Mouse (Mus musculus) forebrain, embryonic 11.5 days (tissue): ENCODE measurements around the gene 4930467E23Rik. TPM values are rescaled to one million over a fixed set of nuclear protein-coding genes. Genes with fewer than 3 reads are reported as not detected.
"Not testable (repeated sequence)": the region's sequence is repeated elsewhere in the genome, so short reads cannot be mapped to it uniquely, and the experiment has no call there.

Experiments
- ATAC-seq: fragments of 200-750 bp; cut with Nextera tagmentation; replicated peaks from 2 replicates; pipeline ENCODE4 v1.8.0; 2017; ENCODE audit warnings: moderate TSS enrichment; ENCODE audit not compliant: low FRiP score
- DNase-seq: peaks from one replicate; pipeline ENCODE4 v3.0.0-alpha.2; 2017; ENCODE audit warnings: low spot score
- H3K27ac ChIP-seq: fragments of 300-500 bp; sonication (generic); 2 replicates; pipeline ENCODE4 v1.5.1; 2014; ENCODE audit warnings: low read depth, low read length
- H3K27me3 ChIP-seq: fragments of 300-500 bp; sonication (generic); 2 replicates; pipeline ENCODE4 v1.6.1; 2014; ENCODE audit warnings: mild to moderate bottlenecking, low read length, mixed read lengths; ENCODE audit not compliant: control insufficient read depth, insufficient read depth
- H3K36me3 ChIP-seq: fragments of 300-500 bp; sonication (generic); 2 replicates; pipeline ENCODE4 v1.6.1; 2014; ENCODE audit warnings: mild to moderate bottlenecking, low read length, moderate library complexity, mixed read lengths; ENCODE audit not compliant: control insufficient read depth, insufficient read depth
- H3K4me1 ChIP-seq: fragments of 300-500 bp; sonication (generic); replicated peaks from 2 replicates; pipeline ENCODE4 v1.6.1; 2014; ENCODE audit warnings: low read length, mixed read lengths; ENCODE audit not compliant: control insufficient read depth, insufficient read depth
- H3K4me2 ChIP-seq: fragments of 300-500 bp; sonication (generic); 2 replicates; pipeline ENCODE4 v1.6.1; 2014; ENCODE audit warnings: low read depth, mild to moderate bottlenecking, low read length, moderate library complexity, mixed read lengths; ENCODE audit not compliant: severe bottlenecking
- H3K4me3 ChIP-seq: fragments of 300-500 bp; sonication (generic); 2 replicates; pipeline ENCODE4 v1.5.1; 2014; ENCODE audit warnings: low read depth, low read length
- H3K9ac ChIP-seq: fragments of 300-500 bp; sonication (generic); 2 replicates; pipeline ENCODE4 v1.6.1; 2014; ENCODE audit warnings: low read length
- H3K9me3 ChIP-seq: fragments of 300-500 bp; sonication (generic); 2 replicates; pipeline ENCODE4 v1.6.1; 2016; ENCODE audit warnings: low read length, mixed read lengths; ENCODE audit not compliant: control insufficient read depth
- WGBS: fragments of 180-500 bp; shearing (Covaris S2); extraction: QIAGEN DNeasy Blood & Tissue Kit; methylation state at CpG from one replicate; pipeline ENCODE4 v1.1.7; 2014; 5-methylcytosine and 5-hydroxymethylcytosine counted together
- polyA plus RNA-seq: library from polyadenylated mRNA; unstranded; fragments of >200 nt; fragmentation: Nextera tagmentation; extraction: Ambion mirVana; gene quantifications from 2 replicates; pipeline ENCODE4 v1.2.1, GENCODE M21; 2014

4930467E23Rik gene
- polyA plus RNA-seq, 1 experiment from 2014 or later = not detected

GRCm38 (mm10) chr8:19782736-19783135, 53.4 kb downstream of the 4930467E23Rik start:
- WGBS = 78% methylated on average over 3 of the region's 3 CpGs
- not testable (repeated sequence) for H3K4me1 ChIP-seq, H3K27me3 ChIP-seq, H3K4me3 ChIP-seq, H3K4me2 ChIP-seq, H3K27ac ChIP-seq, H3K9ac ChIP-seq, H3K36me3 ChIP-seq, DNase-seq, H3K9me3 ChIP-seq, ATAC-seq

- H3K9me3 ChIP-seq, H3K4me3 ChIP-seq, H3K4me2 ChIP-seq, H3K36me3 ChIP-seq, DNase-seq, H3K9ac ChIP-seq, ATAC-seq, H3K4me1 ChIP-seq, H3K27me3 ChIP-seq, H3K27ac ChIP-seq: not testable (repeated sequence)
- WGBS = no CpG with 5 or more reads among the region's 5 CpGs
Measured at GRCm38 (mm10) chr8:19783860-19784259, 54.5 kb downstream of the 4930467E23Rik start.

- peak; percentile 100 for ATAC-seq
- H3K27ac ChIP-seq = not testable (repeated sequence)
- peak overlapping the region; percentile 45 for H3K4me3 ChIP-seq
Measured at GRCm38 (mm10) chr8:19784554-19785364, 55.4 kb downstream of the 4930467E23Rik start.

DNA sequence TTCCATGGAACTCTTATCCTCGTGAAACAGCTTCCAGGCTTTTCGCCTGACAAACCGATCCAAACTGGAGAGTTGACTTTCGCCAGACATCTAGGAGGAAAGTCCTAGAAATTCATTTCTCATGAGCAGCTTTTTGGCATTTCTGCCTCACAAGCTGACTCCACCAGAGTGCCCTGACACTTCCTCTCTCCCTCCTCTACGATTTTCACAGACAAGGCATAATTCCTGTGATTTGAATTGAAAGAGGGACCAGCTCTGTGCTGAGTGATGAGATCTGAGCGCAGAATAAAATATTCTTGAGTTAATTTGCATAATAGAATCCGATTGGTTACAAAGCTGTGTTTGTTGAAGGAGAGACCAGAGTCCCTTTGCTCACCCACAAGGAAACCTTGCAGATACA, 63.3 kb downstream of the 4930467E23Rik start:
- H3K27ac ChIP-seq, H3K4me1 ChIP-seq, DNase-seq, ATAC-seq, H3K4me2 ChIP-seq, H3K4me3 ChIP-seq, H3K36me3 ChIP-seq, H3K9me3 ChIP-seq, H3K9ac ChIP-seq, H3K27me3 ChIP-seq: not testable (repeated sequence)
- 85% methylated on average over 7 of the region's 7 CpGs for WGBS

More at GRCm38 (mm10) chr8:19784554-19785364, 55.4 kb downstream of the 4930467E23Rik start:
- Histone ChIP-seq H3K9ac (peak overlapping the region; percentile 71), H3K4me2 (peak overlapping the region; percentile 40; the same call in 1 of the 2 replicates)
- not testable (repeated sequence) for H3K4me1 ChIP-seq, H3K27me3 ChIP-seq, H3K9me3 ChIP-seq, H3K36me3 ChIP-seq
- WGBS = 16% methylated on average over 63 of the region's 71 CpGs
- peak; percentile 96 for DNase-seq

Other genes starting within 250 kb of the 4930467E23Rik start
- gene Defb7, start 234.5 kb upstream of the 4930467E23Rik start, polyA plus RNA-seq = not detected in 2 replicates
- gene Gm31371, start 173.8 kb downstream of the 4930467E23Rik start, polyA plus RNA-seq = not detected in 2 replicates